Mouse (Mus musculus): ENCODE data around the gene Dtd2.

Gene Dtd2

DNA sequence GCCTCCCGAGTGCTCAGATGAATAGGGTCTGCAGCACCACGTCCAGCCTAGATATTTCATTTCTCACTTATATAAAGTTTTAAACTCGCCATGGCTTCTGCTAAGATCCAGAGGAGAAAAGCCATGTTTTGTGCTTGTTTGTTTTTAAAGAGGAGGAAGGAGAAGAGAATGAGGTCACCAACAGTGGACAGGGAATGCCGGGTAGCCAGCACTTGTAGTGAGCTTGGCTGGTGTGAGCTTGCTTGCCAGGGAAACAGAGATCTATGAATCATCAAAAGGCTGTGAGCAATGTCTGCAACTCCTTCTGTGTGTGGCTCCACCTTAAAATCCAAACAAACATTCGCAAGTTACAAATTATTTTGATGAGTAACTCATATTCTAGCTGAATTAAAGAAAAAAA is 17.8 kb downstream of the Dtd2 start:
- in situ Hi-C loops (cut with MboI, MseI): no loop called here

DNA sequence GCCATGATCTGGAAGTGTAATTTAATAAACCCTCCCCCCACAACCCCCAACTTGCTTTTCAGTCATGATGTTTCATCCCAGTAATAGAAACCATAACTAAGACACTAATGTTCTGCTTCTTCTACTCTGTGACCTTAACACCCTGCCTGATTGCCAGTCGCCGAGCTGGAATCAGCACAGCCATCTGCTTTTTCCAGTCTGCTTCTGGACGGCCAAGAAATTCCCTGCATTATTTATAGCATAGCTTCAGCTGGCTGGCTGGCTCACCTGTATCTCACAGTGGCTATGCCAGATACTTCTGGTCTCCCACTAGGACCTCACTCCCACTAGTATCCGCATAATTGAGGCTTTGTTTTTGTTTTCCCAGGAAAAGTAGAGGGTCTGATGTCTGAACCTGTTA is 20.5 kb downstream of the Dtd2 start:
- in situ Hi-C loops (cut with MboI, MseI): no loop called here

DNA sequence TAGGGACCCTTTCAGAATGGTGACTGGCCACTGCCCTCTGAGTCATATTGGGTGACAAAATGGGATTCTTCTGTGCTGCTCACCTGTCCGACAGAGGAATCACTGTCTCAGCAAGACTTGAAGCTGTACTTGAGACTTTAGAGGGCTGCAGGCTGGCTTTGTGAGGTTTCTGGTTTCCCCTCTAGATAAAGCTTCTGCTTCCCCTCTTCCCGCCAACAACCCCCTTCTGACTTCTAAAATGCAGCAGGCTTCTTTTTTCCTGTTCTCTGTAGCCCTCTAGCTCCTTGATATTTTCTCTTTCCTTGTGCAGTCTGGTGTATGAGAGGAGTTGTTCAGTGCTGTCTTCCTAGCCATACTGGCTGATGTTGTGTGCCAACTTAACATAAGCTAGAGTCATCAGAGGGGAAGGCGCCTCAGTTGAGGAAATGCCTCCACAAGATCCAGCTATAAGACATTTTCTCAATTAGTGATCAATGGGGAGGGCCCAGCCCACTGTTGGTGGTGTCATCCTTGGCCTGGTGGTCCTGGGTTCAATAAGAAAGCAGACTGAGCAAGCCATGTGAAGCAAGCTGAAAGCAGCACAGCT is 21.0 kb downstream of the Dtd2 start:
- in situ Hi-C loops (cut with MboI, MseI): no loop called here

DNA sequence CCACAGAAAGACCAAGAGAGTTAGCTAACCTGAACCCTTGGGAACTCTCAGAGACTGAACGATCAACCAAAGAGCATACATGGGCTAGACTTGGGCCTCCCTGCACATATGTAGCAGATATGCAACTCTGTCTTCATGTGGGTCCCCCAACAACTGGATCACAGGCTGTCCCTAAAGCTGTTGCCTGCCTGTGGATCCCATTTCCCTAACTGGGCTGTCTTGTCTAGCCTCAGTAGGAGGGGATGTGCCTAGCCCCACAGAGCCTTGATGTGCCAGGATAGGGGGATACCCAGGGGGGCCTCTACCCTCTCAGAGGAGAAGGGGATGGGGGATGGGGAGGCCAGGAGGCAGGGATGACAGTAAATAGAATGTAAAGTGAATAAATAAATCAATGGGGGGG is 22.7 kb downstream of the Dtd2 start:
- in situ Hi-C loops (cut with MboI, MseI): no loop called here

DNA sequence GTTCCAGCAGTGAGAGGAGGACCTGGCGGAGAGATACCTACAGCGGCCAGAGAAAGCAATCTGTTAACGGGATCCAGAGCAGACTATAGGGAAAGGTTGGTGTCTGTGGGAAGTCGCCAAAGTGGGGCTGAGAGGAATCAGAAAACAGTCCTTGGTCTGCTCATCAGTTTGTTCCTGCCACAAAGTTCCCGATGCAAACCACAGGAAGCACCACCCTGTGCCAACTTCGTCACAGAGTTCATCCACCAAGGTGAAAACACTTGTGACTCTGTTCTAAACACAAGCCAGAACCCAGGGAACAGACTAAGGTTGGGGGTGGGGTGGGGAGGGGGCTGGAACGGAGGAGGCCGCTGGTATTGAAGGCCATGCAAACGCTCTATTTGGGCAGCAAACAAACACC is 29.8 kb downstream of the Dtd2 start:
- in situ Hi-C loops (cut with MboI, MseI): no loop called here

DNA sequence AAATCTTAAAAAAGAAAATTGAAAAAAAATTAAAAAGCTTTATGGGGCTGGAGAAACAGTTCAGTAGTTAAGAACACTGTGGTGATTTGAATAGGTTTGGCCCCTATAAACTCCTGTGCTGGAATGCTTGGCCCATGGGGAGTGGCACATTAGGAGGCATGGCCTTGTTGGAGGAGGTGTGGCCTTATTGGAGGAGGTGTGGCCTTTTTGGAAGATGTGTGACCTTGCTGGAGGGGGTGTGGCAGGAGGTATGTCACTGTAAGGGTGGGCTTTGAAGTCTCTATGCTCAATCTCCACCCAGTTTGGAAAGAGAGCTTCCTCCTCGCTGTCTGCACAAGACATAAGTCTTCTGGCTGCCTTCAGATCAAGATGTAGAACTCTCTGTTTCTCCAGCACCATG is 31.9 kb downstream of the Dtd2 start:
- in situ Hi-C loops (cut with MboI, MseI): no loop called here

DNA sequence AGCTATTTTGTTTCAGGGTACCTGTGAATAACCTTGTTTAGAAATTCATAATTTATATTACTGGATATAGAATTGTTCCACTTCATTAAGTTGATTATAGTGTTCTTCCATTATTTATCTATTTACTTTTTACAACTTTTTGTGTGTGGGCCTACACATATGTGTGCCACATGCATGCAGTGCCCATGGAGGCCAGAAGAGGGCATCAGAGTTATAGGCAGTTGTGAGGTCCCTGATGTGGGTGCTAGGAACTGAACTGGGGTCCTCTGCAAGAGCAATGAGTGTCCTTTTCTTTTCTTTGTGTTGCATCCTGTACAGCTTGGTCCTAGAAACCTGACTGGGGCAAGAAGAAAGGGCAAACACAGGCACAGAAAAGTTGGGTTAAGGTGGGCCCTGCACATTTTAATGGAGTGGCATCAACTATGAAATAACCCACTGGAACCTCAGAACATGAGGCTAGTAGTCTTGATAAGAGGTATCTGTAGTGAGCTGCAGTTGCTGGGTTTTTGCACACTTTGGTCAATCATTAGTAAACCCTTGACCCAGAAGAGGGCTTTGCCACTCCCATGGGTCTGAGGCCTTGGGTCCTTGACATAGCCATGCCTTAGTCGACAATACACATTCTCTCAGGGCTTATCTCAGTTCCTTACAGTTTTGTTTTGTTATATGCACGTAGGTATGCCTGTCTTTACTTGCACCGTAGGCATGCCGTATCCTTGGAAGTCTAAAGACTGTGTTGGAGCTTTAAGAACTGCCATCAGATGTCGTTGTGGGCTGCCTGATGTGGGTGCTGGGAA is 33.8 kb downstream of the Dtd2 start:
- in situ Hi-C loops (cut with MboI, MseI): no loop called here

DNA sequence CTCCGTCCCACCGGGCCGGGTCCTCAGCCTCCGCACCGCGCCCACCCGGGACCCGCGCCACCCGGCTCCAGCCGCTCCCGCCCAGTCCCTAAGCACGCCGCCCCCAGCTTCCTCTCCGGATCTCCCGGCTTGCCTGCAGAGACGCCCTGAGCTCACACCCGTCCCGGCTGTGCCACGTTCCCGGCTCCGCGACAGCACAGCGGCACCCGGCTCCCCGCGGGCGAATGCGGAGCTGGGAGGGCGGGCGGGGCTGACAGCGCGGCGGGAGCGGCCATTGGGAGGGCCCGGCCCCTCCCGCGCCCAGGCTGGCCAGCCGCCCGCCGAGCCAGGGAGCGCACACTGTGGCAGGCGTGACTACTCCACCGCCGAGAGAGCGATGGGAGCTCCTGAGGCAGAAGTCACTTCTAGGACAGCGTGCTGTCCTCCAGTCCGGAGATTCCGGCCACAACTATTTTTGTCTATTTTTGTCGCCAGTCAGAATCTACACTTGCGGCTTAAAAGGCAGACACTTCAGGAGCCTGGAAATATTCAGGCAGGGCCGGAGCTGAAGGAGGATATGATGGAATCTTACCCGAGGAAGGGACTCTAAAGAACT is 35.1 kb downstream of the Dtd2 start, which contains the start of gene Heatr5a:
Gene Heatr5a (minus strand): TSS at position 252 of the 595 bp plus-strand sequence.
- in situ Hi-C loops (cut with MboI, MseI): no loop called here

DNA sequence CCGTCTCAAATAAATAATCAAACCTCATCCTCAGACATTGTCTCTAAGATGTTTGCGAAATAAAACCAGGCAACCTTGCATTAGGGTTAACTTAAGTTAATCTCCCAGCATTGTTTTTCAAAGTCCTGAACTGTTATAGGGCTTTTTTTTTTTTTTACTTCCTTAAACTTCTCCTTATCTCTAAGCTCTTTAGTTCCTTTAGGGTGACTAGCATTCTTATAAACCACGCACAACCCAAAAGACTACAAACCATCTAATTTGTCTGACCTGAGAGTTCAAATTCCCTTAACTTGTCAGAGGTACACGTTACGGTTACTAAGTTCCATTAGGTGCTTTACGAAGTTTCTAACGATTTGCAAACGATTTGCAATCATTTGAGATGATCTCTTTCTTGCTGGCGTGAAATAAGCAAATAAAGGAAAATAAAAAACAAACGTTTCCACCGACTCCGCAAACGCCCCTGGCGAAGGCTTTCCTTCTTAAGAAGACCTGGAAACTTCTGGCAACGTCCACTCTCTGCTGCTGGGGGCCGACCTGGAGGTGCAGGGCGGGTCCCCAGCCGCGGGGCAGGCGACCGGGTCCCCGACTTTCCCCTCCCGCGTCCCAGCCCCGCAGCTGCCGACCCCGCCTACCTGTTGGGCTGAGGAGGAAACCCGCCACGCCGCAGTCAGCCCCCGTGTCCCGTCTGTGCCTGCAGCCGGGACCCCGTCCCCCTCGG is 35.8 kb downstream of the Dtd2 start:
- in situ Hi-C loops (cut with MboI, MseI): no loop called here

DNA sequence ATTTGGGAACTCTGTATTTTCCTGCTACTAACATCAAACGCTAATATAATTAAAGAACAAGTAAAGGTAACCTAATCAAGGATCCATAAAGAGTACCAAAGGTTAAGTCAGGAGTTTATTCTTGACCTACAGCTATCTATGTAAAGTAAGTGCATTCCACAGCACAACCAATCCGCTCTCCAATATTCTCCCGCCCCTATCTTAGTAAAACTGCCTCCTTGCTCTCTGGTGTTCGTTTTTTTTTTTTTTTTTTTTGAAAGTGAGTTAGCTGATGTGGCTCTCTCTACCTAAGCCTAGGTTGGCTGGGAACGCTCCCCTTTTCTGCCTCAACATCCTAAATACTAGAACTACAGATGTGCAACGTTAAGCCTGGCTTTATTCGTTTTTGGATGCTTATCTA is 36.4 kb downstream of the Dtd2 start:
- in situ Hi-C loops (cut with MboI, MseI): no loop called here

DNA sequence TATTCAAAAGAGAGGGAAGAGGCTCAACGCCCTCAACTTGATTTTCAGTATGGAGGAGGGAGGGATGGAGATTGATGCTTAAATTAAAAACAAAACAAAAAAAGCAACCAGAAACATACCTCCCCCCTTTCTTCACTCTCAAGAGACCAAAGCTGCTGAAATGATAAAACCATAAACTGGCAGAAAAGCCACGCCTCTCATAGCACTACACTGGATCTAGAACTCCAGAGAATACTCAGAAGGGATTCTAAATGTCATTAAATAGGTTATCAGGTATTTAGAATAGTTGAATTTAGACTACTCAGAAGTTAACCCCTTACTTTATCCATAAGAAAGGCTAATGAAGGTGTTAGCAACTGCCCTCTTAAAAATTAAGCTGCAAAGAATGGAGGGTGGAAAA is 37.2 kb downstream of the Dtd2 start:
- in situ Hi-C loops (cut with MboI, MseI): no loop called here

DNA sequence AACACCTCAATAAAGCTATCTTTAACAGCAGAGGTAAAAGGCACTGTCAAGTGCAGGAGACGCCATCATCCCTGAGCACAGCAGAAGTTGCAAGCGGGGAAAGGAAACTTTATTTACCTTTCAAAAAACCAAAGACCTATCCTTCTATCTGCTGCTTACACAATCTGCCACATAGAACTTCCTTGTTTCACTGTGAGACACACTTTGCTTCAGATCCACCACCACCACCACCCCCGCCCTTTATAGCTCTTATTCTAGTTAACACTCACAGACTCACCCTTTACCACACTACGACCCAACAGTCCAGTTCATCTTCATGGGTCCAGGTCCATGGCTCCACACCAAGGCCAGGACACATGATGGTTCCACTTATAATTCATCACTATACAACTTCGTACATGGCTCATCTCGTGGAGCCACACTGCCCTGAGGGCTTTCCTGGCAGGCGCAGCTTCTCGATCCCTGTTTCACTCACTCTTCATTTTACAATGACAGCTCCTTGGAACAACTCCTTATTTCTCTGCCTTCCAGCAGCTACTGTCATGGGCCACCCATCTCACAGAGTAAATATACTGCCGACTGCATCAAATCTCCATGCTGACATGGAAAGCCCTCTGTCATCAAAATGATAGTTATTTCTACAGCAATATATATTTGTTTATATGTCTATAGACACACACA is 38.2 kb downstream of the Dtd2 start:
- in situ Hi-C loops (cut with MboI, MseI): no loop called here

DNA sequence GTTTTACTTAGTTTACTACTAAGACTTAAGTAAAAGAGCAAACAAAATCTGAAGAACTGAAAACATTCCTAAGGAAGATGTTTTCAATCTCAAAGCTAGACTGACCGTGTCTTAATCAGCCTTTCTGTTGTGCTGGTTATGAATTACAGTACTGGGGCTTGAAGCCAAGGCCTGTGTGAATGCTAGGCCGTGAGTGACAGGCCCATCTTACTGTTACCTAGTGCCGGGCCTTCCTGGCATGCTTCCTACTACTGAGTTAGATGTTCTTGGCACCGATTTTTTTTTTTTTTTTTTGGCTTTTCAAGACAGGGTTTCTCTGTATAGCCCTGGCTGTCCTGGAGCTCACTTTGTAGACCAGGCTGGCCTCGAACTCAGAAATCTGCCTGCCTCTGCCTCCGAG is 48.7 kb downstream of the Dtd2 start:
- in situ Hi-C loops (cut with MboI, MseI): no loop called here

DNA sequence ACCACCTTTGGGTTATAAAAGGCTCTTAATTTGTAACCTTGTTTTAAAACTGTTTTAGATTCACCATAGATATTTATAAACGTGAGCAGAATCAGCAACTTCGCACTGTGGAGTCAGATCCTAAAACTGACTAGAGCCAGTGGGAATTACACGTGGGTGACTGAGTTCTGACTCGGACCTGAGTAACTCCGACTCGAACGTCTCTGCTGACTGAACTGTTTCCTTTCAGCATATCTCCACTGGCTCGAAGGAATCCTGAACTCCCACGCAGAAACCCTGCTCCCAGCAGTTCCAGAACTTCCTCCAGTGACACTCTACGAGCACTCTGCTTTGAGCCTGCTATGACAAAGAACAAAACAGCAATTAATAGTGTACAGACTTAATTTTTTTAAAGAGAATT is 54.0 kb downstream of the Dtd2 start:
- in situ Hi-C loops (cut with MboI, MseI): no loop called here

DNA sequence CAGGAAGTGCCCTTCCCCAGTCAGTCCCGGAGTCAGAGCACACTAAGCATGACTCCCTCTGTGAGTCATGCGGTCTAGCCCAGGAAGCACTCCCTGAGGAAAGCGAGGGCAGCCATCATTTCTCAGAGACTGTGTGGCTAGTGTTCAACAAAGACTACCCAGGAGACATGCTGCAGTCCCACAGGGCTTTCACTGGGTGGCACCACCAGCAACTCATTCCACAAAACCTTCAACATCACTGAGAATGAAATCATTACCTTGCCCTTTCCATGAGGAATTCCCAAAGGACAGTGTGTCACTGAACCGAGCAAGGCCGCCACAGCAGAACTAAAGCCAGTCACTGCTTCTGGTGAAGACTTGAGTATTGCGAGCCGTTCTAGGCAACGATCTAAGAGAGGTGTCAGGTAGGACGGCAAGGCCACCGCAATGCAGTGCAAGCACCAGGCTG is 58.8 kb downstream of the Dtd2 start:
- in situ Hi-C loops (cut with MboI, MseI): loop anchor here (10.0 kb wide), 1 partner anchor 1797 kb away; no protein-coding TSS in a partner anchor

DNA sequence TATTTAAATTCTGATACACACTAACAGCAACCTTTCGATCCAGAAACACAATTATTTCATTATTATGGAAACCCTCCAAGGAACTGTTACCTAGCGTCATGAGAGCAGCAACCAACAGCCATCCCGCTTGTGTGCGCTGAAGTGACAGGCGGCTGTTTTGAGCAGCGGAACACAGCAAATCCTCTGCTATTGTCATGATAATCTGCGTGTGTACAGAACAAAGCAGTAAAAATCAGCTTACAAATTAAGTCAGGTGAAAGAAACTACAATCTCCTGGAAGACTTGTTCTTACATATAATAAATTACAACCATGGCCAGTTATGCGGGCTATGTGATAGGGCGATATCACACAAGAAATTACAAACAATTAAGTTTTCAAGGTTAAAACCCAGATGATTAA is 61.0 kb downstream of the Dtd2 start:
- in situ Hi-C loops (cut with MboI, MseI): loop anchor here (10.0 kb wide), 1 partner anchor 1799 kb away; no protein-coding TSS in a partner anchor

DNA sequence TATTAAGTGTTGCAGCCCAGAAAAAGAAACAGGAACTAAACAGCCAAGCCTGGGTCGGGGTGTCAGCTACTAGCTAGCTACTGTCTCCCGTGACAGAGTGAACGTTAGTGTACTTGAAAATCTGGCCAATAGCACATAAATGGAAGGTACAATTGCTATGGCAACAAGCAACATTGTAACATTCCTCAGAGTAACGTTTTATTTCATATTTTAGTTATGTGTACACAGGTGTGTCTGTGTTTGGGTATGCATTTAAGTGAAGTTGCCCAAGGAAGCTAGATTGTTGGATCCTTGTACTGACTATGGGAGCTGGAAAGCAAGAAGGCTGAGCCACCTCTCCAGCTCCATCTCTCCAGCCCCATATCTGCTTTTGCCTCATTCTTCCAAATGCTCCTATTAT is 66.5 kb downstream of the Dtd2 start:
- in situ Hi-C loops (cut with MboI, MseI): loop anchor here (10.0 kb wide), 1 partner anchor 1805 kb away; no protein-coding TSS in a partner anchor
